Mouse (Mus musculus) olfactory bulb, adult 2 months (tissue): ENCODE measurements around the gene Dld.

ENCODE experiments used
- CTCF ChIP-seq: fragments of 200-500 bp; IDR thresholded peaks from 2 replicates; pipeline ENCODE4 v1.5.1; 2012; ENCODE audit warnings: low read depth, mild to moderate bottlenecking, low read length, moderate library complexity; ENCODE audit not compliant: insufficient read depth
- POLR2A ChIP-seq: fragments of 200-500 bp; IDR thresholded peaks from 2 replicates; pipeline ENCODE4 v1.6.1; 2012; ENCODE audit warnings: mild to moderate bottlenecking, low read depth, low read length, moderate library complexity; ENCODE audit not compliant: insufficient read depth

DNA sequence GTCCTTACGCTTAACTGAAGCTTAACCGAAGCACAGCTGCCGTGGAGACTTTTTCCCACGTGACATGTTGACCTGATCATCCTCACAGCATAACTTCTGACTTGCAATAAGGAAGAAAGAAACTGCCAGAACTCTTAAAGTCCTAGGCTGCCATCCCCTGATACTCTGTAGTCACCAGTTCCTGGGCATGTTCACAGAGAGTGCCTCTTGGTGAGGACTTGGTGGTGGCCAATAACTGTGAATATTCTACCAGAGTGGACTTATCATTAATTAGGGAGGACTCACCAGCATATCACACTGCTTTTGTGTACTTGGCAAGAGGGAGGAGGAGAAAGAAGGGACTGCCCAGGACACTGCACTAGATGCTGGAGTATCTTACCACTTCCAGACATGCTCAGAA, 53.1 kb downstream of the Dld start:
- TF ChIP-seq CTCF = no peak
- TF ChIP-seq POLR2A = no peak
